Mouse (Mus musculus) cortical plate, adult 2 months (tissue): ENCODE data around the gene Cnga1.

Experiments
- CTCF ChIP-seq: fragments of 200-500 bp; IDR thresholded peaks from 2 replicates; pipeline ENCODE4 v1.5.1; 2011; ENCODE audit warnings: mild to moderate bottlenecking, control low read depth, low read length; ENCODE audit not compliant: insufficient read depth; ENCODE audit errors: extremely low read depth
- POLR2A ChIP-seq: fragments of 200-500 bp; IDR thresholded peaks from 2 replicates; pipeline ENCODE4 v1.6.1; 2011; ENCODE audit warnings: mild to moderate bottlenecking, low read length, control low read depth; ENCODE audit not compliant: insufficient read depth; ENCODE audit errors: extremely low read depth

- no peak for TF ChIP-seq POLR2A
- no peak for TF ChIP-seq CTCF
Measured at GRCm38 (mm10) chr5:72664854-72665253, 20.8 kb upstream of the Cnga1 start.
